Mouse (Mus musculus) mouse trophoblast stem cell (cell line): ENCODE results near the gene Ttc28.

Experiments
- in situ Hi-C, 2 experiments: fragments of 300-500 bp; cut with MseI, MboI; formaldehyde crosslinking; loops; 2 replicates in 1 of 2; 3 replicates in 1 of 2; pipeline ENCODE4 v1.15.1; 2025

Ttc28 gene

DNA sequence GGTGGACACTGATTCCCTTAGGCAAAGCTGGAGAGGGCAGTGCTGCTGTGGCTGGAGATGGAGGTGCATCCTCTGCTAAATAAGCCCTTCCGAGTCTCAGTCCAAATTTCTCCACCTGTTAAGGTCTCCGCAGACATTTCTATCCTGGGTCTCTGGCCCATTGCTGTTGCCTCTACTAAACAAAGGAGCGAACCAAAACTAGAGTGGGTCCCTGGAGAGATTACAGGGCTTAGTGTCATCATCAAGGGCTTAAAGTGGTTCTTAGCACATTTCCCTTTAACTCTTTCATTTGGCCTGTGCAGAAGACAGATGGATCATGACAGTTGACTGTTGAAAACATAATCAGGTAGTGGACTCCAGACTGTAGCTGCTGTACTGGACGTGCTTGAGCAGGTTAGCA is 9.0 kb downstream of the Ttc28 start:
- in situ Hi-C loops = no loop called here

DNA sequence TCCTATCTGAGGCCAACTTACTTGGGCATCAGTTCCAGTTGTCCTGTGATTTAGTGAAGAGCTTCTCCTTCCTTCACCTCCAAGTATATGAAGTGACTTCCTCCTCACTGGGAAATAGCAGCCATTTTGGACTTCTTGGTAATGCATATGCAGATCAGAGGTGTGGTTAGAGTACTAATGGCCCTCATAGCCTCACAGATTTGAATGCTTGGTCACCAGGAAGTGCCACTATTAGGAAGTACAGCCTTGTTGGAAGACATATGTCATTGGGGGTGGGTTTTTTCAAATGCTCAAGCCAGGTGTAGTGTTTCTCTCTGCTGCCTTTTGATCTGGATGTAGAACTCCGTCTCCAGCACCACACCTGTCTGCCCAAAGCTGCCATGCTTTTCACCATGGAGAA is 10.3 kb downstream of the Ttc28 start:
- in situ Hi-C loops = no loop called here

DNA sequence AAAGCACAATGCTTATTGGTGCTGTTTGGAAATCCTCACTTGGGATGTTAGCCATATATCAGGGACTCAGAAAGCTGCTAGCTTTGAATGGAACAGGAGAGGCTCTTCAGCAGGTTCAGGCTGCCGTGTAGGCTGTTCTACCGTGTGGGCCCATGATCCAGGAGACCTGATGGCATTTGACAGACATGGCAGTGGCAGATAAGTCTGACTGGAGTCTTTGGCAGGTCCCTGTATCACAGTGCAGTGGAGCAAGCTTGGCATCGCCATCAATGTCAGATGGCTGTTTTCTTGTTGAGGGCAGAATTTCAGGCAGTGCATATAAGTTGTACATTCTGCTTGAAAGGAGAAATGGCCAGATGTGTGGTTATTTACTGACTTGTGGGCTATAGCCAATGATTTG is 11.0 kb downstream of the Ttc28 start:
- in situ Hi-C loops = no loop called here

DNA sequence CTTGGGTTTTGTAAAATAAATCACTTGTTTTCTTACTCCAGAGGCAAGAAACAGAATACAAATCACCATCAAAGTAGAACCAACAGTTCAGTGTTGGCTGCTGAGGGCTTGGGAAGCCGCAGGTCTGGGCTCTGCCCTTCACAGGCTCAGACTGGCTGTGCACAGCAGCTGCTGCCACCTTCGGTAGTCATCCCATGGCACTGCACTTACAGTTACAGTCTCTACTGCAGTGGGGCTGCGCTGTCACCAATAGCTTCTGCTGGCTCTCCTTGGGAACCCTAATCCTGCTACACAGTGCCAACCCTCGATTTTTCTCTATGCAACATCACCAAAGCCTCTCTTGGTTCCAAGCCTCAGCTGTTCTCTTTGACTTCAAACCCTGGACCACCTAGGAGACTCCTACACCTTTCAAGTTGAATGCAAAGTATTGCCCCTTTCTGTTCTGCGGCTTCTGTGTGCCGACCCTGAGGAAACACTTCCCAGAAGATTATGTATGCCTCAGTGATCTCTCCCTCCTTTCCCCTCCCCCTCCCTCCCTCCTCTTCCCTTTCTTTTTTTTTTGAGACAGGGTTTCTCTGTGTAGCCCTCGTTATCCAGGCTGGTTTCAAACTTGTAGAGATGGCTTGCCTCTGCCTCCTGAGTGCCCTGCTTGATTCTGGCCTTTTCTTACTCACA is 17.6 kb downstream of the Ttc28 start:
- in situ Hi-C loops = no loop called here

- in situ Hi-C loops = no loop called here
These were observed 18.6 kb downstream of the Ttc28 start for GRCm38 (mm10) chr5:110898169-110898568.

DNA sequence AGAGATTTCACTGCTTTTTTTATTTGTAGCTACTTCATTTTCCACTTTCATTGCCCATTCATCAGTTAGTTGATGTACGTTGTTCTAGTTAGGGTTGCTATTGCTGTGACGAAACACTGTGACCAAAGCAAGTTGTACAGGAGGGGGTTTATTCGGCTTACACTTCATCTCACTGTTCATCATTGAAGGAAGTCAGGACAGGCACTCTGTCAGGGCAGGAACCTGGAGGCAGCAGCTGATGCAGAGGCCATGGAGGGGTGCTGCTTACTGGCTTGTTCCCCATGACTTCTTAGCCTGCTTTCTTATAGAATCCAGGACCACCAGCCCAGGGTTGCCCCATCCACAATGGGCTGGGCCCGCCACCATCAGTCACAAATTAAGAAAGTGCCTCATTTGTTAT is 19.2 kb downstream of the Ttc28 start:
- in situ Hi-C loops = no loop called here

DNA sequence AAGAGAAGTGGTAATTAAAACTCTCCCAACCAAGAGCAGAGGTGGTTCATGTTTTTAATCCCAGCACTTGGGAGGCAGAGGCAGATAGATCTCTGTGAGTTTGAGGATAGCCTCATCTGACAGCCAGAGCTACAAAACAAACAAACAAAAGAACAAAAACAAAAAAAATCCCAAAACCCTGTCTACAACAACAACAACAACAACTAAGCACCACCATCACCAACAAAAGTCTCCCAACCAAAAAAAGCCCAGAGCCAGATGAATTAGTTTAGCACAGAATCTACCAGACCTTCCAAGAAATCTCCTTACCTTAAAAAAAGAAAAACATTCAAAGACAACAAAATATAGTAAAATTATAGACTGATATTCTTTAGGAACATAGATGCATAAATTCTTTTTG is 20.7 kb downstream of the Ttc28 start:
- in situ Hi-C loops = no loop called here

DNA sequence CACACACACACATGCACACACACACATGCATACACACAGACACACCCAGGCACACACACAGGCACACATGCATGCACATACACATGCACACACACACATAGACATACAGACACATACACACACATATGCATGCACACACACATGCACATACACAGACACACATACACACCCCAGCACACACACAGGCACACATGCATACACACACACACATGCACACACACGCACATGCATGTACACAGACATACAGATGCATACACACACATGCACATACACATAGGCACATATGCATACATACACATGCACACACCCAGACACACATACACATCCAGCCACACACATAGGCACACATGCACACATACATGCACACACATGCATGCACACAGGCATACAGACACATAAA is 27.1 kb downstream of the Ttc28 start:
- in situ Hi-C loops = no loop called here

DNA sequence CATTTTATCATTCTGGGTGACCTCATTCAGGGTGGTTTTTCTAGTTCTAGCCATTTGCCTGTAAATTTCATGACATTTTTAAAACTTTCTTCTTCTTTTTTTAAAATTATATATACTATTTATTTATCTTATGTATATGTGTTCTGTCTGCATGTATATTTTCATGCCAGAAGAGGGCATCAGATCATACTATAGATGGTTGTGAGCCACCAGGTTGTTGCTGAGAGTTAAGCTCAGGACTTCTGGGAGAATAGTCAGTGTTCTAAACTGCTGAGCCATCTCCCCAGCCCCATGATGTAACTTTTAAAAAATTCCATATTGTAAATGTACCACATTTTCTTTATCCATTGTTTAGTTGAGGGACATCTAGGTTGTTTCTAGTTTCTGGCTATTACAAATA is 29.3 kb downstream of the Ttc28 start:
- in situ Hi-C loops = no loop called here

GRCm38 (mm10) chr5:110909955-110910589 is 30.5 kb downstream of the Ttc28 start:
- in situ Hi-C loops = no loop called here

- in situ Hi-C loops = no loop called here
These were observed 35.3 kb downstream of the Ttc28 start for GRCm38 (mm10) chr5:110914859-110915258.

DNA sequence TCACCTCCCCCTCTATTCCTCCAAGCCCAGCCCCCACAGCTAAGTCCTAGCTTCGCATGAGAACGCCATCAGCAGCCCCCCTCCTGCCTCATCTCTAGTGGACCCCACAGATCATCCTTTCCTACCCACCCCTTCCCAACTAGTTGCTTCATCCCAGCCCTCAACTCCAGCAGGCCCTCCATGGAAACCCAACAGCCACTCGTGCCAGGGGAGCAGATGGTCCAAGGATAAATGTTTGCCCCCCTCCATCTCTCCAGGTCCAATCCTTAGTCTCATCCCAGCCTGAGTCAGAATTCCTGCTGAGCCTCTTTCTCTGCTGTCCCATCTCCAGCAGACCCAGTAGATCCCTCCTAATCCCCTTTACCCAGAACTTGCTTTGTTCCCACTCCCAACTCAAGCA is 36.6 kb downstream of the Ttc28 start:
- in situ Hi-C loops = no loop called here

GRCm38 (mm10) chr5:110919541-110919940 is 39.9 kb downstream of the Ttc28 start:
- in situ Hi-C loops = no loop called here

DNA sequence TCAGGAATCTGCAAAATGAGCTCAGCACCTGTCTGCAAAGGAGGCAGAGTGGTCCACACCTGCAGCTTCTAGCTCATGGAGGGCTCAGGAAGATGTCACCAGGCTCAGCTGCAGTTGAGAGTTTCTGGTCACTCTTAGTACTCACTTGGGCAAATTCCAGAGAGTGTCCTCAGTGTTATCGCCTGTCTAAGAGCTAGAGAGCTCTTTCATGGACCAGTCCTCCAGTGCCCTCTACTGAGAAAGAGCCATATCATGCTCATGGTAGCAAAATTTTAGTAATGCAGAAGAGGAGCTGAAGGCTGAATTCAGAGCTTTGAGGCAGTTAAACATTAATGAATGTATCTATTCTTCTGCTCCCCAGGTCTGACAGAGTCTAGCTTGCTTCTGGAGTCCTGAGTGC is 43.7 kb downstream of the Ttc28 start:
- in situ Hi-C loops = no loop called here

DNA sequence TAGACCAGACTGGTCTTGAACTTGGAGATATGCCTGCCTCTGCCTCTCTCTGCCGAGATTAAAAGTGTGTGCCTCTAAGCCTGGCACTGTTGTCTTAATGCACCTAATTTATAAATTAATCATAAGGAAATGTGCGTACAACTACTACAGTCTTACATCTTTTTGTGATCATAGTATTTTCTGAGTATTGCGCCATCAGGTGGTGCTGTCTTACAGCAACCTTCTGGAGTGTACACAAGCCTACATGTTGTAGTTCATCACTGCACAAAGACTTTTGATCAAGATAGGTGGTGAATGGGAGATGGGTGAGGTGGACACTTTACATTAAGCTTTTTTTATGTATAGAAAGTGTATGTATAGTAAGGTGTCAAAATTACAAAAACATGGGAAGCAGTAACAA is 45.0 kb downstream of the Ttc28 start:
- in situ Hi-C loops = no loop called here

DNA sequence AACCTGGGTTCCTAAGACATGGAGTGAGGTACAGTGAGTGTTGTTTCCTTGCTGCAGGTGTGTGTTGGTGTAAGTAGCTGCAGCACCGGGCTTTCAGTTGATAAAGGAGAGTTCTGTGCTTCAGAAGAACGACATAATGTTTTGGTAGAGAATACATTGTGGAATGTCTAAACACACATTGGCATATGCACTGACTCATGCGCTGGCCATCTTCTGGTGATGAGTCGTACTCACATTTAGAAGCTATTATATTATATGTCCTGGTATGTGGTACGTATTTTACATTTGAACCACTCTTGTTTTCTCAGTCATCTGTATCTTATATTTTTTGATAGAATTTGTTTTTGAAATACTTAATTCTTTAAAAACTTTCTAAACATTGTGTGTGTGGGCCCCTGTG is 46.2 kb downstream of the Ttc28 start:
- in situ Hi-C loops = no loop called here

DNA sequence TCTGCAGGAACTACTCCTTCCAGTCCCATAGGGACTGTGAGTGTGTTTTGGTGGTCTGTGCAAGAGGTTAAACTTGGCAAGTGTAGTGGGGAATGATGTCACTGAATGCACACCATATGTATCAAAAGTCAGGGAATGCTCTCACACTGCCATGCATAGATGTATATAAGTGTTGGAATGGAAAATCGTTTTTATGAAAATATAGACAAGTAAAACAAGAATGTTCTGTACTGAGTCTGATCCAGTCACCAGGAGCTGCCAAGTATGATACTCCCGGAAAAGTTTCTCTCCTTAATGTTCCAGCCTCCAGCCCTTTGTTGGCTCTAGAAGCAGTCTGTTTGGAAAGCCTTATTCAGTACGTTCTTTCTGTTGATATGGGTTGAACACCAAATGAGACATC is 48.7 kb downstream of the Ttc28 start:
- in situ Hi-C loops = no loop called here

GRCm38 (mm10) chr5:110929306-110929705 is 49.7 kb downstream of the Ttc28 start:
- in situ Hi-C loops = no loop called here

- in situ Hi-C loops = no loop called here
These were observed 57.0 kb downstream of the Ttc28 start for GRCm38 (mm10) chr5:110936606-110937005.

GRCm38 (mm10) chr5:110944326-110944725 is 64.7 kb downstream of the Ttc28 start:
- in situ Hi-C loops = no loop called here

DNA sequence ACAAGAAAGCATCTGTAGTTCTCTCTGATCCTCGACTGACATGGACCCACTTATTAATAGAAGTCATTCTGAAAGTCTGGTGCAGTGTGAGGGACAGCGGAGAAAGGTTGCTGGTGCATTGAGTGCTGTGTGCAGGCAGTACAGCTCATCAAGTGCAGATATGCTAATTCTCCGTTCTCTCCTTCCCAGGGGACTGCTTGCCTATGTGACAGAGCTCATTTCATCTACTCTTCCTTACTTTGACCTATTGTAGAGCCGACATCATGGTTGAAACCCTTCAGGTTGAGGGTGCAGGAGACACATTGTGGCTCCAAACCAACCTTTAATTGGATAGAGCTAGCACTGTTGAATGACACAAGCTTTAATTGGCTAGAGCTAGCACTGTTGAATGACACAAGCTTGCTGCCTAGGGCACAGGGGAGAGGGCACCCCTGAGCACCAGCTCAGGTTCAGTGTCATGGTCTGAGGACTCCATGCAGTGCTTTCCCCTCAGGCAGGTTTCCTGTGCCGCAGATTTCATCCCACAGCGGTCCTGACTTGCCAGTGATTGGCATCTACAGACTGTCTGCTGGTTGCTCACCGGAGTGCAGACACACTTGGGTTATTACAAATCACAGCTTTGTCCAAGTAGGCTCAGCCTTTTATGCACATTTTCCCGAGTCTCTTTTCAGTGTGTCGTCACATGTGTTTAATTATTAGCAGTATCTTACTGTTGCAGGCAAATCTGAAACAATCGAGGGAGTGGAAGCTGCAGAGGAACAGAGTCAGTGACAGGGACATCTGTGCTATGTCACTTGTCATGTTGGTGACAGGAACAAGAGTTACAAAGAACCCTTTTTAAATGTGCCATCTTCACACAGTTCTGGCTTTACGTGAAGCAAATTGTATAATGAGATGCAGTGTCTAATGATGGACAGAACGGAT is 69.1 kb downstream of the Ttc28 start:
- in situ Hi-C loops = no loop called here

GRCm38 (mm10) chr5:110949791-110950190 is 70.2 kb downstream of the Ttc28 start:
- in situ Hi-C loops = no loop called here

DNA sequence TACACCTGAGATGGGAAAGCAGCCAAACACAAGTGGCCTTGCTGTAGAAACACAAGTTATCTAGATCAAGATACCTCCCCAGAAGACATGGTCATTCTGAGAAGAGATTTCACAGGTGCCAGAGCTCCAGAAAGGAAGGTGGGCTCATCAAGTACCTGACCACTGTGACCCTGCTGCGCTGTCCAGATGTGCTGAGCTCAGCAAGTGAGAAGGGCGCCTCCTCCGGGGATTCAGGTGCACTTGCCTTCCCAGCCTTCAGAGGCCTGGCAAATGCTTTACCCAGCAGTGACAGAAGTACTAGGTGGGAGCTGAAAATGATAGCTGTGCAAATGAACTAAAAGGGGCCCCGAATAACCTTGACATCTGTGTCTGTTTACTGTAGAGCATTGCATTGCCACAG is 78.6 kb downstream of the Ttc28 start:
- in situ Hi-C loops = no loop called here
